Mouse (Mus musculus) intestine, embryonic 16.5 days (tissue): ENCODE results near the gene Rnf220. TPM values are rescaled to one million over a fixed set of nuclear protein-coding genes. Genes with fewer than 3 reads are reported as not detected.

ENCODE experiments used
- ATAC-seq: fragments of 200-750 bp; cut with Nextera tagmentation; 2 replicates; pipeline ENCODE4 v1.8.0; 2017; ENCODE audit warnings: moderate TSS enrichment, moderate library complexity
- H3K27ac ChIP-seq: fragments of 300-500 bp; sonication (generic); 2 replicates; pipeline ENCODE4 v1.5.1; 2014; ENCODE audit warnings: mild to moderate bottlenecking, low read length
- H3K27me3 ChIP-seq: fragments of 300-500 bp; sonication (generic); replicated peaks from 2 replicates; pipeline ENCODE4 v1.6.1; 2014; ENCODE audit warnings: low read length, control low read depth, mixed read lengths; ENCODE audit not compliant: control insufficient read depth, insufficient read depth
- H3K36me3 ChIP-seq: fragments of 300-500 bp; sonication (generic); 2 replicates; pipeline ENCODE4 v1.6.1; 2014; ENCODE audit warnings: low read length, control low read depth; ENCODE audit not compliant: control insufficient read depth, insufficient read depth
- H3K4me1 ChIP-seq: fragments of 300-500 bp; sonication (generic); 2 replicates; pipeline ENCODE4 v1.6.1; 2014; ENCODE audit warnings: low read length, control low read depth, mixed read lengths; ENCODE audit not compliant: control insufficient read depth, insufficient read depth
- H3K4me2 ChIP-seq: fragments of 300-500 bp; sonication (generic); 2 replicates; pipeline ENCODE4 v1.6.1; 2014; ENCODE audit warnings: low read depth, low read length, control low read depth
- H3K4me3 ChIP-seq: fragments of 300-500 bp; sonication (generic); 2 replicates; pipeline ENCODE4 v1.5.1; 2014; ENCODE audit warnings: mild to moderate bottlenecking, low read length
- H3K9ac ChIP-seq: fragments of 300-500 bp; sonication (generic); 2 replicates; pipeline ENCODE4 v1.6.1; 2014; ENCODE audit warnings: low read depth, low read length
- H3K9me3 ChIP-seq: fragments of 300-500 bp; sonication (generic); 2 replicates; pipeline ENCODE4 v1.6.1; 2016; ENCODE audit warnings: low read length, control low read depth; ENCODE audit not compliant: control insufficient read depth
- WGBS: fragments of 180-500 bp; shearing (Covaris S2); extraction: QIAGEN DNeasy Blood & Tissue Kit; methylation state at CpG from one replicate; pipeline ENCODE4 v1.1.7; 2014; 5-methylcytosine and 5-hydroxymethylcytosine counted together
- polyA plus RNA-seq: library from polyadenylated mRNA; unstranded; fragments of >200 nt; fragmentation: Nextera tagmentation; extraction: Ambion mirVana; gene quantifications from 2 replicates; pipeline ENCODE4 v1.2.1, GENCODE M21; 2015

Gene Rnf220
- polyA plus RNA-seq, 1 experiment from 2014 or later: 49.0 TPM

- no peak for ATAC-seq
- WGBS: 80% methylated on average over 7 of the region's 7 CpGs
- no peak overlapping the region for H3K27ac ChIP-seq
- H3K4me2 ChIP-seq: no peak overlapping the region
- no peaks in the 10 kb centered on the region for H3K9me3 ChIP-seq
- no peaks in the 10 kb centered on the region for H3K27me3 ChIP-seq
- H3K4me3 ChIP-seq: no peak overlapping the region
- H3K9ac ChIP-seq: no peak overlapping the region
- no peaks in the 10 kb centered on the region for H3K4me1 ChIP-seq
- no peaks in the 10 kb centered on the region for H3K36me3 ChIP-seq
Measured at GRCm38 (mm10) chr4:117467936-117468335, 28.9 kb downstream of the Rnf220 start.

- H3K27ac ChIP-seq: no peak overlapping the region
- no peaks in the 10 kb centered on the region for H3K9me3 ChIP-seq
- H3K36me3 ChIP-seq: no peaks in the 10 kb centered on the region
- no peak overlapping the region for H3K9ac ChIP-seq
- no peak overlapping the region for H3K4me2 ChIP-seq
- ATAC-seq: no peak
- H3K4me3 ChIP-seq: no peak overlapping the region
- 89% methylated on average over 1 of the region's 1 CpGs for WGBS
- H3K27me3 ChIP-seq: no peaks in the 10 kb centered on the region
- H3K4me1 ChIP-seq: no peaks in the 10 kb centered on the region
Measured at GRCm38 (mm10) chr4:117449151-117449550, 47.7 kb downstream of the Rnf220 start.

- no peak overlapping the region for H3K9ac ChIP-seq
- no peak overlapping the region for H3K4me3 ChIP-seq
- H3K27me3 ChIP-seq: no peaks in the 10 kb centered on the region
- H3K9me3 ChIP-seq: no peaks in the 10 kb centered on the region
- no peak overlapping the region for H3K4me2 ChIP-seq
- H3K4me1 ChIP-seq: no peaks in the 10 kb centered on the region
- H3K36me3 ChIP-seq: no peaks in the 10 kb centered on the region
- no peak overlapping the region for H3K27ac ChIP-seq
- WGBS: 94% methylated on average over 3 of the region's 3 CpGs
- no peak for ATAC-seq
Measured at GRCm38 (mm10) chr4:117447926-117448325, 48.9 kb downstream of the Rnf220 start.

GRCm38 (mm10) chr4:117445516-117446207 lies 51.2 kb downstream of the Rnf220 start:
- Histone ChIP-seq H3K27me3 (peaks cover 5% of the 10 kb centered on the region; the same call in 1 of the 2 replicates), H3K9ac (no peak overlapping the region), H3K4me1 (no peaks in the 10 kb centered on the region), H3K36me3 (no peaks in the 10 kb centered on the region), H3K9me3 (no peaks in the 10 kb centered on the region), H3K27ac (no peak overlapping the region), H3K4me2 (no peak overlapping the region), H3K4me3 (no peak overlapping the region)
- WGBS: 77% methylated on average over 19 of the region's 19 CpGs
- ATAC-seq: no peak

- WGBS: 78% methylated on average over 3 of the region's 3 CpGs
- no peak overlapping the region for H3K27ac ChIP-seq
- H3K9me3 ChIP-seq: no peaks in the 10 kb centered on the region
- peaks cover 5% of the 10 kb centered on the region; the same call in 1 of the 2 replicates for H3K27me3 ChIP-seq
- H3K4me3 ChIP-seq: no peak overlapping the region
- H3K9ac ChIP-seq: no peak overlapping the region
- no peak overlapping the region for H3K4me2 ChIP-seq
- ATAC-seq: no peak
- no peaks in the 10 kb centered on the region for H3K36me3 ChIP-seq
- H3K4me1 ChIP-seq: no peaks in the 10 kb centered on the region
Measured at GRCm38 (mm10) chr4:117438919-117439318, 57.9 kb downstream of the Rnf220 start.

- Histone ChIP-seq H3K27ac (no peak overlapping the region), H3K9me3 (no peaks in the 10 kb centered on the region), H3K27me3 (peaks cover 5% of the 10 kb centered on the region; the same call in 1 of the 2 replicates), H3K9ac (no peak overlapping the region), H3K4me3 (no peak overlapping the region), H3K36me3 (no peaks in the 10 kb centered on the region), H3K4me2 (no peak overlapping the region), H3K4me1 (no peaks in the 10 kb centered on the region)
- WGBS: 82% methylated on average over 14 of the region's 14 CpGs
- ATAC-seq: no peak
Measured at GRCm38 (mm10) chr4:117438064-117438463, 58.8 kb downstream of the Rnf220 start.

- no peak overlapping the region for H3K9ac ChIP-seq
- H3K27ac ChIP-seq: no peak overlapping the region
- H3K4me2 ChIP-seq: no peak overlapping the region
- H3K4me3 ChIP-seq: no peak overlapping the region
- H3K36me3 ChIP-seq: no peaks in the 10 kb centered on the region
- no peaks in the 10 kb centered on the region for H3K9me3 ChIP-seq
- H3K27me3 ChIP-seq: peaks cover 3% of the 10 kb centered on the region; the same call in 1 of the 2 replicates
- 25% methylated on average over 14 of the region's 14 CpGs for WGBS
- no peak for ATAC-seq
- no peaks in the 10 kb centered on the region for H3K4me1 ChIP-seq
Measured at GRCm38 (mm10) chr4:117436995-117437660, 59.7 kb downstream of the Rnf220 start.

GRCm38 (mm10) chr4:117434336-117434735 lies 62.5 kb downstream of the Rnf220 start:
- H3K4me2 ChIP-seq: no peak overlapping the region
- no peaks in the 10 kb centered on the region for H3K9me3 ChIP-seq
- no peak for ATAC-seq
- no peaks in the 10 kb centered on the region; the same call in 1 of the 2 replicates for H3K27me3 ChIP-seq
- H3K36me3 ChIP-seq: no peaks in the 10 kb centered on the region
- no peak overlapping the region for H3K9ac ChIP-seq
- H3K4me3 ChIP-seq: no peak overlapping the region
- 61% methylated on average over 8 of the region's 8 CpGs for WGBS
- no peaks in the 10 kb centered on the region for H3K4me1 ChIP-seq
- H3K27ac ChIP-seq: no peak overlapping the region

GRCm38 (mm10) chr4:117429604-117430003 lies 67.2 kb downstream of the Rnf220 start:
- WGBS: 75% methylated on average over 9 of the region's 9 CpGs
- H3K4me3 ChIP-seq: no peak overlapping the region
- H3K4me1 ChIP-seq: no peaks in the 10 kb centered on the region
- H3K9ac ChIP-seq: no peak overlapping the region
- H3K36me3 ChIP-seq: no peaks in the 10 kb centered on the region
- no peak overlapping the region for H3K27ac ChIP-seq
- 0 out of 2 replicates have a peak, but pooled peaks cover 3% of the 10 kb centered on the region for H3K27me3 ChIP-seq
- H3K4me2 ChIP-seq: no peak overlapping the region
- no peak for ATAC-seq
- no peaks in the 10 kb centered on the region for H3K9me3 ChIP-seq
